Mouse (Mus musculus): ENCODE measurements around the gene Sufu.

- TF ChIP-seq GATA1 (IDR thresholded peaks at IDR 0.05; ENCODE audit: low read length) = no peak
- no peak for TF ChIP-seq TAL1 (IDR thresholded peaks at IDR 0.05; ENCODE audit: low read length)
These were observed 12.8 kb downstream of the Sufu start for GRCm38 (mm10) chr19:46409506-46409905.

Measured in erythroblast, embryonic 14.5 days (primary cell).